Mouse (Mus musculus): ENCODE results near the gene Wfikkn1. TPM values are rescaled to one million over a fixed set of nuclear protein-coding genes. Genes with fewer than 3 reads are reported as not detected.
"Not testable (repeated sequence)": the region's sequence is repeated elsewhere in the genome, so short reads cannot be mapped to it uniquely, and the experiment has no call there.

The Wfikkn1 gene
- total RNA-seq, 2 experiments from 2014 or later: 0.87 to 1.4 TPM

DNA sequence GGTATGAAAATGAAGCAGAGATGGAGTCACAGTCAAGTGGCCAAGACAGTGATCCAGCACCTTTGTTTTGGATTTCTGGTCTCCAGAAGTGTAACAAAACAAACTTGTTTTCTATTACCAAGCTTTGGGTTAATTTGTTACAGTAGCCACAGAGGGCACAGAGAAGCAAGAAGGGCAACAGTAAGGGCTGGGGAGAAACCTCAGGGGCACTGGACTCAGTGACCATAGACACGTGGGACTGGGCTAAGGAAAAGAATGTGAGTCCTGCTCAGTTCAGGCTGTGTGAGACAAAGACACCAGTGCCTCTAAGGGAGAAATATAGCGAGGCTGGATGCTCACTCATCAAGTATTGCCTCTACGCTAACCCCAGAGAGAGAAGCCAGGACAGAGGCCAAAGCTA, 8.0 kb downstream of the Wfikkn1 start:
- no peak for ATAC-seq (replicated peaks; ENCODE audit: low FRiP score, low TSS enrichment, poor library complexity, severe bottlenecking)

DNA sequence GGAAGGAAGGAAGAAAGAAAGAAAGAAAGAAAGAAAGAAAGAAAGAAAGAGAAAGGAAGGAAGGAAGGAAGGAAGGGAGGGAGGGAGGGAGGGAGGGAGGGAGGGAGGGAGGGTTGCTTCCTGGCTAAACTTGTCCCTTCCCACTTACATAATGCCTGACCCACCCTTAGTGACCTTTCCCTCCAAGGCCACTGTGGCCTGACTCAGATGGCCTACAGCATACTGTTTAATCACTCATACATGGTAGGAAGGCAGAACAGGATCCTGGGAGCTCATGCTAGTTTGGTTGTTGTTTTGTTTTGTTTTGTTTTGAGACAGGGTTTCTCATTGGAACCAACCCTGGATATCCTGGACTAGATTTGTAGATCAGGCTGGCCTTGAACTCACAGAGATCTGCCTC, 9.1 kb downstream of the Wfikkn1 start:
- ATAC-seq (replicated peaks; ENCODE audit: low FRiP score, low TSS enrichment, poor library complexity, severe bottlenecking): not testable (repeated sequence)

DNA sequence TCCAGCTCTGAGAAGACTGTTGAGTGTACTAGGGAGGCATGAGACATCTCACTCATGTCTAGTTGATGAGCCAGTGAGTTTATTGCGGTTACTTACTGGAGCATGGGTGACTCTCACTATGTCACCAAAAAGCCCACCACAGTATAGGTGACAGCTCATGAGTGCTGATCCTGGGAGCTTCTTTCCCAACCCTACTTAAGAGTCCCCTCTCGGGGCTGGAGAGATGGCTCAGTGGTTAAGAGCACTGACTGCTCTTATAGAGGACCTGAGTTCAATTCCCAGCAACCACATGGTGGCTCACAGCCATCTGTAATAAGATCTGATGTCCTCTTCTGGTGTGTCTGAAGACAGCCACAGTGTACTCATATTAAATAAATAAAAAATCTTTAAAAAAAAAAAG, 10.7 kb downstream of the Wfikkn1 start:
- no peak for ATAC-seq (replicated peaks; ENCODE audit: low FRiP score, low TSS enrichment, poor library complexity, severe bottlenecking)

DNA sequence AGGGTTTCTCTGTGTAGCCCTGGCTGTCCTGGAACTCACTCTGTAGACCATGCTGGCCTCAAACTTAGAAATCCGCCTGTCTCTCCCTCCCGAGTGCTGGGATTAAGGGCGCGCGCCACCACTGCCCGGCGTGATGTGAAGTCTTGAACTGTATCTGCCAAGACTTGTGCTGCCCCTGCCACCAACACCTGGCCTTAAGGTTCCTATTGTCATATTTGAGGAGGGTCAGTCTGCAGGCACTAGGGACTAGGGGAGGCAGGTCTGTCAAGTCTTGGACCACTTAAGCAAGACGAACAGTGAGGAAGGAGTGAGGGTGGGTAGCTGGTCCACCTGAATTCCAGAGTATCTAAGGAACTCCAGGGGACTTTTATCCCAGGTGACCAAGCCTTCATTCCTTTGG, 11.2 kb downstream of the Wfikkn1 start:
- no peak for ATAC-seq (replicated peaks; ENCODE audit: low FRiP score, low TSS enrichment, poor library complexity, severe bottlenecking)

DNA sequence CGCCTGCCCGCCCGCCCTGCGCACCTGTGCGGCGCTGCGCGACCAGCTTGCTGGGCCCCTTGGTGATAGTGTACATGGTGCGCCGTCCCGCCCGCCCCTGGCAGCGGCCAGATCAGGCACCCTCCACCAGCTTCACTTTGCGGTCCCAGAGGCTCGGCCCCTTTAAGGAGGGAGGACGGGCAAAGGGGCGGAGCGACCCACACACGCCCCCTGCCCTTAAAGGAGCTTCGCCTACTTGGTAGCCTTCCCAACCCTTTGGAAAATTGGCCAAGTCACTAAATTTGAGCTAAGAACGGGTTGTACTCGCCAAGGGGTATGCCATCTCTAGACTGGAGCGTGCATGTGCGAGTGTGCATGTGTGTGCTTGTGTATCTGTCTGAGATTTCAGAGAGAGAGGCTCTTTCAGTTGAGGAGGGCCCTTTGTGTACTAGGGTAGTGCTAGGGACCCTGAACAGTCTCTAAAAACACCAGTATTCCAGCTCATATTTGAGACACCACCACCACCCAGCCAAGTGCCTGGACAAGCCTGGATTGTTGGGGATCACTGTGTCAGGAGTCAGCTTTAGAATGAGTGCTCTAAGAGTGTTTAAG, 12.0 kb downstream of the Wfikkn1 start, which contains the start of gene Mcrip2:
TSS of gene Mcrip2 (minus strand) at position 164 of the 591 bp plus-strand sequence.
- ATAC-seq (replicated peaks; ENCODE audit: low FRiP score, low TSS enrichment, poor library complexity, severe bottlenecking): peak; percentile 77

DNA sequence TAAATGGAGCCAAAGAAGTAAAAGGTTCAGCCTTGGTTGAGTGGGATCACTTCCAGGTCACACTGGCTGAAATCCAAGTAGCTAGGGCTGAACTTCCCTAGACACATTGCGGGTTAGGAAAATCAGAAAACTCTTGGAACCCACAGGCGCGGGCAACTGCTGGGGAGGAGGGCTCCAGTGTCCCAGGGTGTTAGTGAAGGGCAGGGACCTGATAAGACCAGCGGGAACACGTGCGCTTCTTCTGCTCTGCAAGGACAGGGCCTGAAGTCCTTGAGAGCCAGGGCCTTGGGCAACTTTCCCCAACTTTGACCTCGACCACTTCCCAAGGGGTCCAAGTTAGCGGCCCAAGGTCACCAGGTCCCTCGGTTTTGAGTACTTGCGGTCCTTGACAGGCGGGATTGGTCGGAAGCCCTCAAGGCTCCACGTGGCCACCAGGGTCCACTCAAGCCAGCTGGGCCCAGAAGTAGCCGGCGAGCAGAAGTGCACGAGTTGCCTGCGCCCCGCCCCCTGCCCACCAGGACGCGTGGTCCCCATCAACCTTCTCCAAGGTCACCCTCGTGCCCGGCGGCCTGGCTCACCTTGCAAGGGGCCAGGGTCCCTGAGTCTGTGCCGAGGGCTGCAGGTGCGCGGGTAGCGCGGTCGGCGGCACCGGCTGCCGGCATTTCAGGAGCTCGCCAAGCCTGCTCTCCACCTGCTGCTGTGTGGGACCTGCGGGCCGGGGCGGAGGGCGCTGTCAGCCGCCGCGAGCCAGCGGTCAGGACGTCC, 12.6 kb downstream of the Wfikkn1 start:
- no peak; the same call in 1 of the 2 replicates for ATAC-seq (replicated peaks; ENCODE audit: low FRiP score, low TSS enrichment, poor library complexity, severe bottlenecking)

DNA sequence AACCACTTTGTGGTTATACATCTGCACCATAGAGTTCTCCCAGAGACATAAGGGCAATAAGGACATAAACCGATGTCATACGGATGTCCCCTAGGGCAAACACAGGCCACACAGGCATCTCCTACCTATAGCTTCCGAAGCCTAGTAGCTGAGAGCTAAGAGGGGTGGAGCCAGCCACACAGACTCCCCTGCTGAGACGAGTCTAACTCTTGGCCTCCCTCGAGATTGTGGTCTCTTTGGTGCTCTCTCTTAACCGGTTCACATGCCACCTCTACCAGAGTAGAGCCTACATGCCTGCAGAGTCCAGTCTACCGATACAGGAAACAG, 13.2 kb downstream of the Wfikkn1 start:
- ATAC-seq (replicated peaks; ENCODE audit: low FRiP score, low TSS enrichment, poor library complexity, severe bottlenecking): peak; percentile 42; the same call in 1 of the 2 replicates

DNA sequence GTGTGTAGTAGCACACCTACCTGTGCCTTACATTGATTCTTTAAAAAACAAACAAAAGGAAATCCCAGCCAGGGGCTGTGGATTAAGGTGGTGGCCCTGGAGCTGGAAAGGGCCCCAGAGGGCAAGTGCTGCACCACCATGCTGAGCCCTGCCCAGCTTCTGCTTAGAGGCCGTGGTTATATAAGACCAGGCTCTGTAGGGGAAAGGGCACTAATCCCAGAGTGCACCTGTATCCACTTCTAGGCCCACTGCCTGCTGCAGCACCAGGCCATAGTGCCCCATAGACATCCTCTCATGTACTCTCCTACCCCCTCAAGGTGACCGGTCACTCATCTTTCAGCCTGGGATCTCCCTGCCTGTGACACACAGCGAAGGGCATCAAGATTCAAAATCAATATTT, 14.5 kb downstream of the Wfikkn1 start:
- no peak for ATAC-seq (replicated peaks; ENCODE audit: low FRiP score, low TSS enrichment, poor library complexity, severe bottlenecking)

DNA sequence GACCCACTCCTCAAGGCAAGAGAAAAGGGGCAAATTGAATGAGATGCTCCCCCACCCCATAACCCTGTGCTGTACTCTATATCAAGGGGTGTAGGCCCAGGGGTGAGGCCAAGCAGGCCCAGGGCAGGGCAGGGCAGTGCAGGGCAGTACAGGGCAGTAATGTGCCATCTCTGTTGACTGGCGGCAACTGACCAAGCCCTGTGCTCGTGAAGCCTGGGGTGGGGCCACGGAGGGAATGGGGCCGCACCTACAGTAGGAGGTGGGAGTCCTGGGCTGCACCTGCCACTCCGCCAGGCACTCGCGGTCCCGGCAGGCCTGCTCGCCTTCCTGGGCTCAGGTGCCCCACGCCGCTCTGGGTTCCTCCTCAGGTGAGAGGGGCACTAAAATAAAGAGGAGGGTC, 15.4 kb downstream of the Wfikkn1 start:
- ATAC-seq (replicated peaks; ENCODE audit: low FRiP score, low TSS enrichment, poor library complexity, severe bottlenecking): no peak

DNA sequence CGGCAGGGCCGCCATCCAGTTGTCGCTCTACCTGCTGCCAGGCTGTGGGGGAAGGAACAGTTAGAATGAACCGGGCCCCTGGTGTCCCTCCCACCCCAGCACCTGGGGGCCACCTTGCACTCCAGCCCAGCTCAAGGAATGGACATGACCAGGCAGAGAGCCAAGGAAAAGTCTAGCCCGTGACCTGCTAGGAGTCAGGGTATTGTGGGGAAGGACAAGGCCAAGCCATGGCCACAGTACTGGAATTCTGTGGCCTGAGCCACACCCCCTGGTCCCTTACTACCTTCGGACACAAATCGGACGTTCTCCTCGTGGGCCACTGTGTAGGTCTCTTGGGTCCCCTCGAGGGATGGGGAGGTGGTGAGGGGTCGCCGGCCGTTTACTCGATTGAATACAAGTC, 16.3 kb downstream of the Wfikkn1 start:
- ATAC-seq (replicated peaks; ENCODE audit: low FRiP score, low TSS enrichment, poor library complexity, severe bottlenecking): no peak

DNA sequence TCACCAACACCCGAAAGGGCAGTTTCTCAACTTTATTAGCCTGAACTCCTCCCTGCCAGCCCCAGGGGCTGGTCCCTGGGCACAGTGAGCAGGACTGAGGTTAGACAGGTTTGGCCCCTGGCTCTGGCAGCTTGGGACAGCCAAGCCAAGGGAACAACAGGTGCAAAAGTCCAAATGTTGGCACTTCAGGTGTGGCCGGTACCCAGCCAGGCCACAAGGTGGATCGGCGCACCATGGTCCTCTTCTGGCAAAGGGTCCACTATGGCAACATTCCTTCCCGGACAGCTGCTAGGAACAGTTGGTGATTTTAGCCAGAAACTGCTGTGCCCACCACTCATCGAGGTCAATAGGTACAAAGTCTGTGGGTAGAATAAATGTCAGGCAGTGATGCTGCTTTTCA, 17.0 kb downstream of the Wfikkn1 start:
- no peak for ATAC-seq (replicated peaks; ENCODE audit: low FRiP score, low TSS enrichment, poor library complexity, severe bottlenecking)

DNA sequence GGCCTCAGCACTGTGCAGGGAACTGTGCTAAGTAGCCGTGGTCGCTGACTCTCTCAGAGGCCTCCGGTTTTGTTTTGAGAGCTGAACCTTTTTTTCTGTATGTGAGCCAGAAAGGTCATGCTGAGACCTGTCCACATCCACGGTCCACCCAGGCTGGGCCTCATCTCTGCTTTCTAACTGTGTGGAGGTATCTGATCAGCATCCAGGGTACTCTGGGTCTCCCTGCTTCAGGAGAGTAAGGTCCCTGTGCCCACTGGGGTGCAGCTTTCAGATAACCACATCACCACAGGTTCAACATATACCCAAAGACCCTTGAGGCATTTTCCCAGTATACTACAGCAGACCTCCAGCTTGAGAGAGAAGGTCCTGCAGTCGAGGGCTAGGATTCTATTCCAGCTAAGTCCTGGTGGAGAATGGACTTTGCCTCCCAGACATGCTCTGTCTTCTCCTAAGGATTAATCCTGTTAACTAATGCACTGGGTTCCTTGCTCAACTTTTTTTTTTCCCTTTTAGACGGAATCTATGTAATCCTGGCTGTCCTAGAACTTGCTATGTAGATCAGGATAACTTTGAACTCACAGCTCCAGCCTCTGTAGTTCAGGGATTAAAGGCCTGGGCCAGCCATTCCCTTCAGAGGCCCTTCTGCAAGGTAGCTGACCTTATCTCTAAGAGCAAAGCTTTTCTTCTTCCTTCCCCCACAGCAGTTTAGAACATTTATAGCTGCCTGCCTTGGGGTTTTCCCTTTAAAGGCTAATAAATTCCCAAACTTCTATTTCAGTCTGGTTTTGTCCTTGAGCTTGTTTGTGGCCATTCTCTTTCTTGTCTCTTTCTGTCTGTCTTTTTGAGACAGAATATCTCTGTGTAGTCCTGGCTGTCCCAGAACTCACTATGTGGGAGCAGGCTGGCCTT, 18.7 kb downstream of the Wfikkn1 start:
- ATAC-seq (replicated peaks; ENCODE audit: low FRiP score, low TSS enrichment, poor library complexity, severe bottlenecking): no peak

DNA sequence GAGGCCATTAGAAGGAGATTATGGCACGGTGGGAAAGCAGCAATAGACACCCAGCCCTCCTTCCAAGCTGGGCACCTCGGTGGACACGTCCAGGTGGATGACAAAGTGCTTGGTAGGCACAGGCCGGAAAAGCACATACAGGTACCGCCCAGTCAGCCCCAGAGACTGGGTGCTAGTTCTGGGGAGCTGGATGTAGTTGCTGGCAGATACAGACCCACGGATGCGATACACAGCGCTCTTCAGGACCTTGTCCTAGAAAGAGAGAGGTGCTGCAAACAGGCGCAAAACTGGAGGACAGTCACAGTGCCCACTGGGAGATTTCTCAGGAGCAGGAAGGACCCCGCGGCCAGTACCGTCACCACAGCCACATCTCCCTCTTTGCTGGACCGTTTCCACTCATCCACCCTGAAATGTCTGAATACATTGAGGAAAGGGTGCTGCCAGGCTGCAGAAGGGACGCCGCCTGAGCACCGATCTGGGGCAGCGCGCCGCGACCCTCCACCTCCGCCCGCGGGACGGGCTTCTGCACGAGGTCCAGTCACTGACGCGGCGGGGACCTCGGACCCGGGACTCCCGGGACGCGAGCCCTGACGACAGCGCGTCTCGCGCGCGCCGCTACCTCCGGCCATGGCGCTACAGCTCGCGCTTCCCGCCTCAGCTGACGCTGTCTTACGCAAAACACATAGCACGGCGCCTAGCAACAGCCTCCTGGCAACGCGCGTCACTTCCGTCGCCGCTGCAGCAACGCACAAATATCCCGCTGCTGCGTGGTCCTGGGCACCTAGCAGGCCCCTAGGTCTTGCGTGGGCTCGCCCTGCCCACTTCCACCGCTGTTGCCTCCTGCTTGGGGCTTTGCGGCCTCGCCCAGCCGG, 19.6 kb downstream of the Wfikkn1 start, which contains the start of gene Wdr90:
TSS of gene Wdr90 (minus strand) at position 670 of the 872 bp plus-strand sequence.
- peak; percentile 93 for ATAC-seq (replicated peaks; ENCODE audit: low FRiP score, low TSS enrichment, poor library complexity, severe bottlenecking)

DNA sequence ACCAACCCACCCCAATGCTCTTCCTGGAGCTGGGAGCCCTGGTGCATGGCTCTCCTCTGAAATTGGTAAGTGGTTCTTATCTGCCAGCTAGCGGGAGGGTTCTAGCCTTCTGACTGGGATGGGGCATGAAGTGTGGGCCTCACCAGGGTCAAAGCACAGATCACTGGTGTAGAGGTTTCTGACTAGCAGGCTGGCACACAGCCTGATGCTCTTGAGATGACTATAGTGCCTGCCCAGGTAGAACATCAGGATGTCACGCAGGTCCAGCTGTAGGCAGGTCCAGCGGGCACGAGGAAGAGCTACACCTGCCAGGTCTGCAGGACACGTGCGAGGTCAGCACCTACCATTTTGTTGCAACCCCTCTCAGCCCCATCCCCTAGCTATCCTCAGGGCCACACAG, 20.4 kb downstream of the Wfikkn1 start:
- ATAC-seq (replicated peaks; ENCODE audit: low FRiP score, low TSS enrichment, poor library complexity, severe bottlenecking): no peak

DNA sequence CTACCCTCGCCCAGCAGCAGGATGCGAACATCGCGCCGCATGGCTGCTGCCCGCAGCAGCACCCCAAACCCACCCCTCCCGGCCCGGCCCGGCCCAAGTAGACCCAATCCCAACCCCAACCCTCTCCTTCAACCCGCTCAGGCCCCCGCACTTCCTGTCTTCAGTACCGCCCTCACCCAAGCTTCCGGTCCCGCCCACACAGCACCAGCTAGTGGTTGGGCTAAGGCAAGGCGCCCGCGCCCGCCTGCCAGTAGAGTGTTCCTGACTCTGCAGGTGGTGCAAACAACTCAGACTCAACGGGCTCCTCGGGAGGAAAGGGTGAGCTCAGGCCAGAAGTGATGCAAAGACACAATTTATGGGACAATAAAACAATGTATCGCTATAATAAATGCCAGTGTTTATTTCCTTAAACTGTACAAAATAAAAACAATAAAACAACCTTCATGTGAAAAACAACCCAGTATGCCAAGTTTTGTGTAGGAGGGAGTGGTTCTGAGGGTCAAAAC, 36.2 kb downstream of the Wfikkn1 start, which contains the start of gene Rhot2:
TSS of gene Rhot2 (minus strand) at position 456 of the 506 bp plus-strand sequence.
- peak; percentile 90 for ATAC-seq (replicated peaks; ENCODE audit: low FRiP score, low TSS enrichment, poor library complexity, severe bottlenecking)

DNA sequence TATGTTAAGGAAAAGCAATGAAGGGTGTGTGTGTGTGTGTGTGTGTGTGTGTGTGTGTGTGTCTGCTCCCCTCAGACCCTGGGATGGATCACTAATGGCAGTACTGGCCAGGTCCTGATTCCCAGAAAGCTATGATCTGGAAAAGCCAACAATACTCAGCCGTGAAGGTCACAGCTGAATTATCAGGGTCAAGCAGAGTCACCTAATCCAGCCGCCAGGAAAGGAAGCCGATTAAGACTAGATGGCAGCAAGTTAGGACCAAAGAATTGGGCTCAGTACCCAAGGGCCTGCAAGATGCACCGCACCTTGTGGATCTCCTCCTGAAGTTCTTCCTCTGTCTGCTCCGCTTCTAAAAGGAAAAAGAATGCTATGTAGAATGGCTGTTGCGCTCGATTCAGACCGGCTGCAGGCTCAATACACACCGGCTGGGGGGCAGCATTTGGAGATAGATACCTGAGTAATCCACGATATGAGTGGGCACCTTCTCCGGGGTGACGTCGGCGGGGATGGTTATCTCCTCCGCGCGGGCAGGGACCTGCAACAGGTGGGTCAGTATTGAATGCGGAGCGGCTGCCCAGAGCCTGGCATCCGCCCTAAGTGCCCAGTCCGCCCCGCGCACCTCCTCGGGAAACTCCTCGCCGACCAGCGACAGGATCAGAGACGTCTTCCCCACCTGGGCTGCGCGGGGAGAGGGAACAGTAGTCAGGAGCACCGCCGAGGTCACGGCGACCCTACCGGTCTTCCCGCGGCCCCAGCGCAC, 36.8 kb downstream of the Wfikkn1 start:
- ATAC-seq (replicated peaks; ENCODE audit: low FRiP score, low TSS enrichment, poor library complexity, severe bottlenecking): 0 out of 2 replicates have a peak, but pooled peaks have one; percentile 11

DNA sequence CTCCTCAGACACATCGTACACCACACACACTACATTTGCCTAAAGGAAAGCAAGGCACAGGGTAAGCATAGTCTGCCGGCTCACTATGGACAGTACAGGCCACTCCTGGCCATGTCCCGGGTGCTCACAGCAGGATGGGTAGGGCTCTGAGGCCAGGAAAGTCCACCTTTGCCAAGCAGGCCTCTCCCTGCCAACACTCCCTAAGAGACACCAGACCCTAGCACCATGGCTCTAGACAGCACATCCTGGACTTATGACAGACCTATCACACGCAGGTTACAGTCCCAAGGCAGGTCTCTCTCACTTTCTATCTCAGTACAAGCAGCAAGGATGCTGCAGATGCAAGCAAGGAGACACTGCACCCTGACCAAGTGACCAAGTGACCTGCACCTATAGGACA, 37.5 kb downstream of the Wfikkn1 start:
- no peak for ATAC-seq (replicated peaks; ENCODE audit: low FRiP score, low TSS enrichment, poor library complexity, severe bottlenecking)

DNA sequence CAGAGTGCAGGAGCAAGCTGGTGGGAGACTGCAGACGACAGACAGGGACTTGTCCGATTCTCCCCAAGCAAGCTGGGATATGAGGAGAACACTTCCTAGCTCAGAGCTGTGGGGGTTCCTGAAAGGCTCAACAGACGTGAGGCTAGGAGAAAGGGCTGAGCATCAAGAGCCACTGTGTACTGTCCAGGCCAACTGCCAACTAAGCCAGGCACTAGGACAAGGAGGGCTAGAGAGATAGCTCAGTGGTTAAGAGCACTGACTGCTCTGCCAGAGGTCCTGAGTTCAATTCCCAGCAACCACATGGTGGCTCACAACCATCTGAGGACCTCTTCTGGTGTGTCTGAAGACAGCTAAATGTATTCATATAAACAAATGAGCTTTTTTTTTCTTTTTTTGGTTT, 38.1 kb downstream of the Wfikkn1 start:
- ATAC-seq (replicated peaks; ENCODE audit: low FRiP score, low TSS enrichment, poor library complexity, severe bottlenecking): no peak

Data from megakaryocyte-erythroid progenitor cell, adult 5-6 weeks (primary cell).